Mouse (Mus musculus) MEL (cell line): ENCODE data around the gene Habp4. TPM values are rescaled to one million over a fixed set of nuclear protein-coding genes. Genes with fewer than 3 reads are reported as not detected.

Experiments used
- DNase-seq: peaks from one replicate; pipeline ENCODE4 v3.0.0; 2011; ENCODE audit warnings: low read depth, low spot score
- H3K27ac ChIP-seq: 2 replicates; pipeline ENCODE4 v1.5.1; 2012; ENCODE audit warnings: low read depth, mild to moderate bottlenecking, control low read depth, low read length, moderate library complexity; ENCODE audit not compliant: control insufficient read depth
- H3K27me3 ChIP-seq, 2 experiments: fragments of 150-350 bp in 1 of 2; sonication (generic) in 1 of 2; 2 replicates each; pipeline ENCODE4 v1.6.1; 2012; ENCODE audit warnings: low read length in 2 of 2, mild to moderate bottlenecking in 2 of 2, improper control_type of control experiment in 1 of 2, moderate library complexity in 1 of 2; ENCODE audit not compliant: insufficient read depth in 2 of 2, control insufficient read depth in 1 of 2
- H3K36me3 ChIP-seq, 2 experiments: 2 replicates each; pipeline ENCODE4 v1.6.1; 2012 to 2014; ENCODE audit warnings: low read length in 2 of 2, improper control_type of control experiment in 1 of 2, inconsistent platforms in 1 of 2, mild to moderate bottlenecking in 1 of 2; ENCODE audit not compliant: insufficient read depth in 2 of 2, control insufficient read depth in 1 of 2
- H3K4me1 ChIP-seq, 2 experiments: fragments of 150-350 bp in 1 of 2; sonication (generic) in 1 of 2; 2 replicates each; pipeline ENCODE4 v1.6.1; 2012; ENCODE audit warnings: low read length in 2 of 2, improper control_type of control experiment in 1 of 2, mild to moderate bottlenecking in 1 of 2; ENCODE audit not compliant: insufficient read depth in 2 of 2, control insufficient read depth in 1 of 2
- H3K4me3 ChIP-seq, 2 experiments: fragments of 150-350 bp in 1 of 2; sonication (generic) in 1 of 2; 2 replicates each; pipeline ENCODE4 v1.5.1; 2012; ENCODE audit warnings: low read depth in 2 of 2, low read length in 2 of 2, mild to moderate bottlenecking in 2 of 2, moderate library complexity in 2 of 2, control low read depth in 1 of 2, improper control_type of control experiment in 1 of 2; ENCODE audit not compliant: control insufficient read depth in 1 of 2, insufficient read depth in 1 of 2
- H3K79me2 ChIP-seq: 2 replicates; pipeline ENCODE4 v1.6.1; 2012; ENCODE audit warnings: mild to moderate bottlenecking, low read length, moderate library complexity; ENCODE audit not compliant: control insufficient read depth, poor library complexity, insufficient read depth
- H3K9ac ChIP-seq: 2 replicates; pipeline ENCODE4 v1.6.1; 2012; ENCODE audit warnings: low read depth, mild to moderate bottlenecking, control low read depth, low read length, moderate library complexity; ENCODE audit not compliant: control insufficient read depth, poor library complexity, severe bottlenecking
- H3K9me3 ChIP-seq: fragments of 150-350 bp; sonication (generic); replicated peaks from 2 replicates; pipeline ENCODE4 v1.6.1; 2012; ENCODE audit warnings: mild to moderate bottlenecking, low read length, improper control_type of control experiment, moderate library complexity; ENCODE audit not compliant: insufficient read depth
- BHLHE40 ChIP-seq: IDR thresholded peaks from 2 replicates; pipeline ENCODE4 v1.6.1; 2012; ENCODE audit warnings: low read depth, mild to moderate bottlenecking, inconsistent platforms, low read length, improper control_type of control experiment, borderline replicate concordance
- CHD1 ChIP-seq: IDR thresholded peaks from 2 replicates; pipeline ENCODE4 v1.6.1; 2012; ENCODE audit warnings: low read depth, mild to moderate bottlenecking, inconsistent platforms, low read length, improper control_type of control experiment
- ELF1 ChIP-seq: IDR thresholded peaks from 2 replicates; pipeline ENCODE4 v1.6.1; 2014; ENCODE audit warnings: low read depth, mild to moderate bottlenecking, inconsistent platforms, low read length, improper control_type of control experiment, moderate library complexity
- EP300 ChIP-seq, 2 experiments: IDR thresholded peaks; 2 replicates each; pipeline ENCODE4 v1.6.1; 2011; ENCODE audit warnings: improper control_type of control experiment in 2 of 2, low read length in 2 of 2, low read depth in 1 of 2, mild to moderate bottlenecking in 1 of 2
- GATA1 ChIP-seq: IDR thresholded peaks from 2 replicates; pipeline ENCODE4 v1.6.1; 2011; ENCODE audit warnings: low read depth, low read length, improper control_type of control experiment
- HCFC1 ChIP-seq: IDR thresholded peaks from 2 replicates; pipeline ENCODE4 v1.6.1; 2012; ENCODE audit warnings: low read depth, mild to moderate bottlenecking, inconsistent platforms, low read length, improper control_type of control experiment, moderate library complexity
- JUND ChIP-seq: IDR thresholded peaks from 2 replicates; pipeline ENCODE4 v1.6.1; 2011; ENCODE audit warnings: low read depth, mild to moderate bottlenecking, improper control_type of control experiment, low read length
- KAT2A ChIP-seq: conservative IDR thresholded peaks from 2 replicates; pipeline ENCODE4 v1.6.1; 2012; ENCODE audit warnings: low read depth, low read length, improper control_type of control experiment, inconsistent platforms
- MAFK ChIP-seq: IDR thresholded peaks from 2 replicates; pipeline ENCODE4 v1.6.1; 2011; ENCODE audit warnings: low read depth, mild to moderate bottlenecking, low read length, improper control_type of control experiment, borderline replicate concordance
- MAX ChIP-seq: IDR thresholded peaks from 2 replicates; pipeline ENCODE4 v1.6.1; 2011; ENCODE audit warnings: low read length, improper control_type of control experiment
- MEF2A ChIP-seq: IDR thresholded peaks from 2 replicates; pipeline ENCODE4 v1.6.1; 2014; ENCODE audit warnings: low read depth, mild to moderate bottlenecking, inconsistent platforms, low read length, improper control_type of control experiment; ENCODE audit not compliant: poor library complexity, insufficient replicate concordance, severe bottlenecking; ENCODE audit errors: extremely low read depth
- MXI1 ChIP-seq: IDR thresholded peaks from 2 replicates; pipeline ENCODE4 v1.6.1; 2011; ENCODE audit warnings: mild to moderate bottlenecking, low read depth, low read length, improper control_type of control experiment
- MYC ChIP-seq: IDR thresholded peaks from 2 replicates; pipeline ENCODE4 v1.6.1; 2011; ENCODE audit warnings: low read depth, mild to moderate bottlenecking, low read length, improper control_type of control experiment, moderate library complexity
- NELFE ChIP-seq: IDR thresholded peaks from 2 replicates; pipeline ENCODE4 v1.6.1; 2011; ENCODE audit warnings: low read depth, low read length, improper control_type of control experiment
- NRF1 ChIP-seq: IDR thresholded peaks from 2 replicates; pipeline ENCODE4 v1.6.1; 2014; ENCODE audit warnings: low read depth, mild to moderate bottlenecking, inconsistent platforms, low read length, improper control_type of control experiment, moderate library complexity; ENCODE audit not compliant: poor library complexity, insufficient read depth, severe bottlenecking
- POLR2A ChIP-seq, 2 experiments: IDR thresholded peaks; 2 replicates each; pipeline ENCODE4 v1.6.1; 2011 to 2012; ENCODE audit warnings: low read length in 2 of 2, mild to moderate bottlenecking in 2 of 2, control low read depth in 1 of 2, improper control_type of control experiment in 1 of 2, low read depth in 1 of 2, moderate library complexity in 1 of 2; ENCODE audit not compliant: control insufficient read depth in 1 of 2, insufficient read depth in 1 of 2, poor library complexity in 1 of 2
- POLR2AphosphoS2 ChIP-seq: IDR thresholded peaks from 2 replicates; pipeline ENCODE4 v1.6.1; 2011; ENCODE audit warnings: low read length, improper control_type of control experiment
- POLR2AphosphoS5 ChIP-seq: IDR thresholded peaks from 2 replicates; pipeline ENCODE4 v1.6.1; 2012; ENCODE audit warnings: low read depth, borderline replicate concordance, mild to moderate bottlenecking, inconsistent platforms, low read length, moderate library complexity, mixed read lengths
- RAD21 ChIP-seq: IDR thresholded peaks from 2 replicates; pipeline ENCODE4 v1.6.1; 2011; ENCODE audit warnings: mild to moderate bottlenecking, low read depth, low read length, improper control_type of control experiment
- RCOR1 ChIP-seq: IDR thresholded peaks from 2 replicates; pipeline ENCODE4 v1.6.1; 2012; ENCODE audit warnings: low read depth, mild to moderate bottlenecking, inconsistent platforms, low read length, improper control_type of control experiment
- SIN3A ChIP-seq: IDR thresholded peaks from 2 replicates; pipeline ENCODE4 v1.6.1; 2012; ENCODE audit warnings: low read length, improper control_type of control experiment, inconsistent platforms
- SMC3 ChIP-seq: IDR thresholded peaks from 2 replicates; pipeline ENCODE4 v1.6.1; 2011; ENCODE audit warnings: low read depth, low read length, improper control_type of control experiment
- TAL1 ChIP-seq: IDR thresholded peaks from 2 replicates; pipeline ENCODE4 v1.6.1; 2012; ENCODE audit warnings: mild to moderate bottlenecking, inconsistent platforms, low read length, moderate library complexity, mixed read lengths
- TBP ChIP-seq: IDR thresholded peaks from 2 replicates; pipeline ENCODE4 v1.8.0; 2011; ENCODE audit warnings: low read depth, low read length, improper control_type of control experiment
- TCF12 ChIP-seq: IDR thresholded peaks from 2 replicates; pipeline ENCODE4 v1.6.1; 2014; ENCODE audit warnings: low read depth, mild to moderate bottlenecking, inconsistent platforms, low read length, improper control_type of control experiment, moderate library complexity
- USF2 ChIP-seq, 2 experiments: IDR thresholded peaks; 2 replicates each; pipeline ENCODE4 v1.6.1; 2011 to 2012; ENCODE audit warnings: improper control_type of control experiment in 2 of 2, low read length in 2 of 2, borderline replicate concordance in 1 of 2, inconsistent platforms in 1 of 2, low read depth in 1 of 2, mild to moderate bottlenecking in 1 of 2; ENCODE audit not compliant: insufficient read depth in 1 of 2
- ZC3H11A ChIP-seq: IDR thresholded peaks from 2 replicates; pipeline ENCODE4 v1.6.1; 2012; ENCODE audit warnings: low read depth, mild to moderate bottlenecking, inconsistent platforms, low read length, improper control_type of control experiment
- ZKSCAN1 ChIP-seq: IDR thresholded peaks from 2 replicates; pipeline ENCODE4 v1.6.1; 2012; ENCODE audit warnings: low read depth, mild to moderate bottlenecking, inconsistent platforms, low read length, improper control_type of control experiment, moderate library complexity
- ZMIZ1 ChIP-seq: IDR thresholded peaks from 2 replicates; pipeline ENCODE4 v1.6.1; 2012; ENCODE audit warnings: low read depth, mild to moderate bottlenecking, inconsistent platforms, low read length, improper control_type of control experiment, moderate library complexity
- polyA plus RNA-seq, 2 experiments: library from polyadenylated mRNA; stranded (reverse) in 1 of 2; unstranded in 1 of 2; fragments of >175 nt in 1 of 2; fragments of >200 nt in 1 of 2; gene quantifications; 2 replicates each; pipeline versions ENCODE4 v1.2.1 to v1.2.4; 2012; ENCODE audit warnings: low replicate concordance in 2 of 2, low read depth in 1 of 2; ENCODE audit not compliant: insufficient read length in 2 of 2, insufficient read depth in 1 of 2, missing spikeins in 1 of 2
- total RNA-seq: library from RNA; depleted of rRNA; stranded (reverse); fragments of 300-350 nt; gene quantifications from 2 replicates; pipeline ENCODE4 v1.2.3, GENCODE M21; 2012

The Habp4 gene
- total and polyA plus RNA-seq, 3 experiments = 4.4 to 19.8 TPM; not detected in 1

GRCm38 (mm10) chr13:64150121-64150520 lies 11.5 kb upstream of the Habp4 start:
- Histone ChIP-seq H3K79me2 (peaks cover 55% of the 10 kb centered on the region), H3K36me3 (peaks cover 5 to 24% of the 10 kb centered on the region in 2 experiments), H3K4me3 (no peak overlapping the region), H3K27me3 (no peaks in the 10 kb centered on the region), H3K9ac (no peak overlapping the region), H3K4me1 (peaks cover 3 to 10% of the 10 kb centered on the region in 2 experiments; a peak in 3 of 4 replicates), H3K27ac (no peak overlapping the region), H3K9me3 (no peaks in the 10 kb centered on the region)
- TF ChIP-seq POLR2A (IDR thresholded peaks at IDR 0.05; ENCODE audit: control insufficient read depth in 1 of 2, insufficient read depth in 1 of 2, low read depth in 1 of 2, low read length in 2 of 2, poor library complexity in 1 of 2) = no peak
- no peak for TF ChIP-seq KAT2A
- TF ChIP-seq GATA1 = no peak
- TF ChIP-seq POLR2AphosphoS5 = no peak
- TF ChIP-seq ZMIZ1 = no peak
- no peak for TF ChIP-seq MAFK
- no peak for TF ChIP-seq TBP
- TF ChIP-seq MYC = no peak
- no peak for TF ChIP-seq ELF1
- no peak for TF ChIP-seq TAL1
- TF ChIP-seq TCF12 = no peak
- TF ChIP-seq ZKSCAN1 = no peak
- no peak for TF ChIP-seq BHLHE40
- DNase-seq = no peak

- peaks cover 1 to 24% of the 10 kb centered on the region in 2 experiments; a peak in 3 of 4 replicates for H3K36me3 ChIP-seq
- H3K79me2 ChIP-seq = peaks cover 46% of the 10 kb centered on the region
- peak overlapping the region; percentile 62 to 63 for H3K4me3 ChIP-seq
- H3K9me3 ChIP-seq = no peaks in the 10 kb centered on the region
- peak; percentile 86 for DNase-seq
- H3K4me1 ChIP-seq = peaks cover 3 to 10% of the 10 kb centered on the region in 2 experiments; a peak in 3 of 4 replicates
- H3K27me3 ChIP-seq = peaks cover 0 to 6% of the 10 kb centered on the region in 2 experiments; a peak in 2 of 4 replicates
- H3K27ac ChIP-seq = peak overlapping the region; percentile 95
- H3K9ac ChIP-seq = peak overlapping the region; percentile 96
- TF ChIP-seq TAL1 (no peak), POLR2AphosphoS2 (no peak), MXI1 (peak; percentile 40; the same call in 1 of the 2 replicates), ELF1 (no peak), SIN3A (peak; percentile 94), HCFC1 (peak; percentile 81), NRF1 (no peak), GATA1 (no peak), NELFE (no peak; the same call in 1 of the 2 replicates), ZC3H11A (no peak), SMC3 (no peak), POLR2AphosphoS5 (no peak; the same call in 1 of the 2 replicates), RAD21 (no peak), TBP (no peak), ZMIZ1 (no peak), MAX (peak; percentile 47; the same call in 1 of the 2 replicates), USF2 (IDR thresholded peaks at IDR 0.05; ENCODE audit: borderline replicate concordance in 1 of 2, insufficient read depth in 1 of 2, low read depth in 1 of 2, low read length in 2 of 2) (peak in 1 of 2 experiments; percentile 68; a peak in 3 of 4 replicates), JUND (no peak), MEF2A (no peak), MAFK (no peak), CHD1 (no peak), RCOR1 (no peak), KAT2A (no peak; the same call in 1 of the 2 replicates), EP300 (IDR thresholded peaks at IDR 0.05; ENCODE audit: low read depth in 1 of 2, low read length in 2 of 2) (no peak; a peak in 1 of 4 replicates)
Measured at GRCm38 (mm10) chr13:64152241-64152669, 9.4 kb upstream of the Habp4 start.
